Mouse (Mus musculus) gastrocnemius, postnatal 25 days (tissue): ENCODE data around the gene Kdelr2. TPM values are rescaled to one million over a fixed set of nuclear protein-coding genes. Genes with fewer than 3 reads are reported as not detected.

Experiments used
- DNase-seq: peaks from one replicate; pipeline ENCODE4 v3.0.0; 2022
- total RNA-seq, 2 experiments: library from RNA; stranded (reverse); gene quantifications; 1 replicate in 1 of 2; 2 replicates in 1 of 2; pipeline ENCODE4 v1.2.3; 2021

Gene Kdelr2
- total RNA-seq, 2 experiments from 2014 or later = 34.1 to 40.0 TPM

- DNase-seq = no peak
These were observed 67.5 kb downstream of the Kdelr2 start for GRCm38 (mm10) chr5:143471165-143471546.

Other genes starting within 250 kb of the Kdelr2 start
- gene Rbak, start 223.1 kb upstream of the Kdelr2 start, total RNA-seq = 1 to 10 TPM; 3.6 to 3.7 TPM
- gene Spdye4b, start 222.8 kb upstream of the Kdelr2 start, total RNA-seq = not detected
- gene Spdye4a, start 176.9 kb upstream of the Kdelr2 start, total RNA-seq = not detected
- 1 to 10 TPM; 6.7 to 8.0 TPM for gene Zfp12, start 168.7 kb upstream of the Kdelr2 start, total RNA-seq
- gene Zfp316, start 133.8 kb upstream of the Kdelr2 start, total RNA-seq = 1 to 10 TPM; 2.9 to 3.1 TPM
- gene Zfp853, start 110.2 kb upstream of the Kdelr2 start, total RNA-seq = under 1 TPM in 1 of 2 experiments, not detected in 1; 0.28 TPM
- 10 to 100 TPM in 1 of 2 experiments, 1 to 10 TPM in 1; 8.1 to 11.2 TPM for gene E130309D02Rik, start 88.5 kb upstream of the Kdelr2 start, total RNA-seq
- gene Zdhhc4, start 74.6 kb upstream of the Kdelr2 start, total RNA-seq = 10 to 100 TPM; 32.1 to 33.0 TPM
- not detected for gene Grid2ip, start 46.5 kb upstream of the Kdelr2 start, total RNA-seq
- gene Daglb, start 60.7 kb downstream of the Kdelr2 start, total RNA-seq = 1 to 10 TPM; 6.0 to 7.2 TPM
- 100 to 1,000 TPM; 180 to 184 TPM for gene Rac1, start 124.2 kb downstream of the Kdelr2 start, total RNA-seq
- 10 to 100 TPM; 13.9 to 16.9 TPM for gene Cyth3, start 218.6 kb downstream of the Kdelr2 start, total RNA-seq